Mouse (Mus musculus) liver, embryonic 14.5 days (tissue): ENCODE data around the gene Maco1. TPM values are rescaled to one million over a fixed set of nuclear protein-coding genes. Genes with fewer than 3 reads are reported as not detected.

Experiments
- ATAC-seq: fragments of 200-750 bp; cut with Nextera tagmentation; 2 replicates; pipeline ENCODE4 v1.8.0; 2017; ENCODE audit warnings: moderate number of reproducible peaks, mild to moderate bottlenecking, moderate library complexity; ENCODE audit not compliant: insufficient read depth
- DNase-seq, 3 experiments: peaks; one replicate each; pipeline ENCODE4 v3.0.0-alpha.2; 2012 to 2013; ENCODE audit warnings: low read depth in 3 of 3, low spot score in 3 of 3
- H3K27ac ChIP-seq: fragments of 300-500 bp; sonication (generic); 2 replicates; pipeline ENCODE4 v1.5.1; 2014; ENCODE audit warnings: moderate library complexity, mild to moderate bottlenecking, control low read depth, inconsistent platforms
- H3K27me3 ChIP-seq: fragments of 300-500 bp; sonication (generic); 2 replicates; pipeline ENCODE4 v1.6.1; 2014; ENCODE audit warnings: mild to moderate bottlenecking, low read length, moderate library complexity; ENCODE audit not compliant: control insufficient read depth, insufficient read depth
- H3K36me3 ChIP-seq: fragments of 300-500 bp; sonication (generic); replicated peaks from 2 replicates; pipeline ENCODE4 v1.6.1; 2014; ENCODE audit warnings: low read depth; ENCODE audit not compliant: control insufficient read depth, insufficient read depth
- H3K4me1 ChIP-seq, 2 experiments: fragments of 200-500 bp in 1 of 2; fragments of 300-500 bp in 1 of 2; sonication (generic) in 1 of 2; replicated peaks; 2 replicates each; pipeline ENCODE4 v1.6.1; 2012 to 2014; ENCODE audit warnings: antibody characterized with exemption in 1 of 2, inconsistent platforms in 1 of 2, low read length in 1 of 2; ENCODE audit not compliant: control insufficient read depth in 2 of 2, insufficient read depth in 2 of 2
- H3K4me2 ChIP-seq: fragments of 300-500 bp; sonication (generic); 2 replicates; pipeline ENCODE4 v1.6.1; 2014; ENCODE audit warnings: low read depth, mild to moderate bottlenecking, control low read depth, moderate library complexity
- H3K4me3 ChIP-seq, 2 experiments: fragments of 200-500 bp in 1 of 2; fragments of 300-500 bp in 1 of 2; sonication (generic) in 1 of 2; 2 replicates each; pipeline ENCODE4 v1.5.1; 2012 to 2014; ENCODE audit warnings: low read depth in 2 of 2, low read length in 2 of 2, mild to moderate bottlenecking in 2 of 2, control low read depth in 1 of 2, inconsistent platforms in 1 of 2, moderate library complexity in 1 of 2; ENCODE audit not compliant: insufficient read depth in 1 of 2
- H3K9ac ChIP-seq: fragments of 300-500 bp; sonication (generic); replicated peaks from 2 replicates; pipeline ENCODE4 v1.6.1; 2014; ENCODE audit warnings: mild to moderate bottlenecking, control low read depth, moderate library complexity
- H3K9me3 ChIP-seq: fragments of 300-500 bp; sonication (generic); 2 replicates; pipeline ENCODE4 v1.6.1; 2016; ENCODE audit warnings: low read length, mixed read lengths; ENCODE audit not compliant: control insufficient read depth
- CTCF ChIP-seq: IDR thresholded peaks from 2 replicates; pipeline ENCODE4 v1.5.1; 2016; ENCODE audit warnings: antibody characterized with exemption, low read depth, control low read depth
- EP300 ChIP-seq: IDR thresholded peaks from 2 replicates; pipeline ENCODE4 v1.6.1; 2016; ENCODE audit warnings: antibody characterized with exemption, low read depth
- WGBS: fragments of 180-500 bp; shearing (Covaris S2); extraction: QIAGEN DNeasy Blood & Tissue Kit; methylation state at CpG from one replicate; pipeline ENCODE4 v1.1.7; 2014; ENCODE audit not compliant: insufficient replicate concordance; 5-methylcytosine and 5-hydroxymethylcytosine counted together
- polyA plus RNA-seq, 2 experiments: library from polyadenylated mRNA; depleted of rRNA in 1 of 2; stranded (reverse) in 1 of 2; unstranded in 1 of 2; fragments of >200 nt; fragmentation: Nextera tagmentation in 1 of 2; extraction: Ambion mirVana in 1 of 2; gene quantifications; 2 replicates each; pipeline versions ENCODE4 v1.2.1 to v1.2.3; 2012 to 2014

The Maco1 gene
- polyA plus RNA-seq, 2 experiments, result 9.3 to 13.0 TPM

DNA sequence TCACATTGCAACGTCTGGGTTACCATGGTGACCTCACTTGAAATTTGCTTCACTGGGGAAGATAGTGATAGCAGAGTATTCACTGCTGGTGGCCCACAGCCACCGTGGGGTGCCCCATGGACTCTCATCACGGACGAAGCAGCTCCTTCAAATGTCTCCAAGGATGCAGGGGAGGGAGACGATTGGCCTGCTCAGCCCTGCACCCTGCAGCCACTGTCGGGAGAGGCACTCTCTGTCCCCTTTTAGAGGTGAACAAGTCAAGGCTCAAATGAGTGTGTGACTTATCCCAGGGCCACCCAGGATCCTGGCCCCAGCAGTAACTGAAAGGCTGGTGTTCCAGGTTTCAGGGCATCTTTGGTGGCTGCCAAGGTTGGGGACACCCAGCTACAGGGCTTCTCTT is 61.4 kb downstream of the Maco1 start:
- H3K36me3 ChIP-seq, result no peaks in the 10 kb centered on the region
- H3K9ac ChIP-seq, result no peak overlapping the region
- no peak overlapping the region for H3K27ac ChIP-seq
- H3K4me3 ChIP-seq, result no peak overlapping the region
- no peaks in the 10 kb centered on the region for H3K9me3 ChIP-seq
- ATAC-seq (no peak), DNase-seq (no peak)
- 53% methylated on average over 6 of the region's 6 CpGs for WGBS
- peaks cover 3% of the 10 kb centered on the region in 2 experiments; a peak in 3 of 4 replicates for H3K4me1 ChIP-seq
- TF ChIP-seq EP300 (no peak), CTCF (no peak)
- H3K4me2 ChIP-seq, result no peak overlapping the region
- H3K27me3 ChIP-seq, result no peaks in the 10 kb centered on the region

DNA sequence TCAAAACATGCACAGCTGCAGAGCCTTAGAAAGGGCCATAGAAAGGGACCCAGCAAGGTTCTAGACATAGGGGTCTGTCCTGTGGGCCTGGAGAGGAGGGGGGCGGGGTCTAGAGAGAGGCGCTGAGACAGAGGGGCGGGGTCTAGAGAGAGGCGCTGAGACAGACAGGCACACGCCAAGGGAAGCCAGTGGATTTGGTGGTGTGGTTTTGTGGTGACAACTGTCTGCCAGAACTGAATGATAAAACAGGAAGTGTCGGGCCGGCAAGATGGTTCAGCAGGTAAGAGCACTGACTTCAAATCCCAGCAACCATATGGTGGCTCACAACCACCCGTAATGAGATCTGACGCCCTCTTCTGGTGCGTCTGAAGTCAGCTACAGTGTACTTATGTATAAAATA is 66.2 kb downstream of the Maco1 start:
- no peaks in the 10 kb centered on the region for H3K9me3 ChIP-seq
- TF ChIP-seq EP300 (no peak), CTCF (peak; percentile 17; the same call in 1 of the 2 replicates)

GRCm38 (mm10) chr4:134784701-134785100 is 68.4 kb downstream of the Maco1 start:
- H3K4me3 ChIP-seq, result no peak overlapping the region
- H3K27ac ChIP-seq, result no peak overlapping the region
- H3K9ac ChIP-seq, result no peak overlapping the region
- H3K36me3 ChIP-seq, result no peaks in the 10 kb centered on the region
- H3K4me2 ChIP-seq, result no peak overlapping the region
- no peak for ATAC-seq
- no peak for DNase-seq
- no peaks in the 10 kb centered on the region for H3K27me3 ChIP-seq
- 45% methylated on average over 5 of the region's 5 CpGs for WGBS
- H3K9me3 ChIP-seq, result no peaks in the 10 kb centered on the region
- TF ChIP-seq CTCF, result peak; percentile 69
- no peak for TF ChIP-seq EP300
- H3K4me1 ChIP-seq, result peaks cover 0 to 6% of the 10 kb centered on the region in 2 experiments; a peak in 2 of 4 replicates

More for the DNA sequence above, 66.2 kb downstream of the Maco1 start:
- H3K4me2 ChIP-seq, result no peak overlapping the region
- 10% methylated on average over 10 of the region's 10 CpGs for WGBS
- H3K4me1 ChIP-seq, result peaks cover 0 to 6% of the 10 kb centered on the region in 2 experiments; a peak in 2 of 4 replicates
- DNase-seq, result no peak
- ATAC-seq, result peak; percentile 47; the same call in 1 of the 2 replicates
- no peaks in the 10 kb centered on the region for H3K27me3 ChIP-seq
- no peak overlapping the region for H3K27ac ChIP-seq
- H3K9ac ChIP-seq, result no peak overlapping the region
- no peaks in the 10 kb centered on the region for H3K36me3 ChIP-seq
- H3K4me3 ChIP-seq, result no peak overlapping the region

GRCm38 (mm10) chr4:134779136-134779934 is 73.8 kb downstream of the Maco1 start:
- peaks cover 9 to 17% of the 10 kb centered on the region in 2 experiments for H3K4me1 ChIP-seq
- H3K4me3 ChIP-seq, result no peak overlapping the region
- H3K27me3 ChIP-seq, result no peaks in the 10 kb centered on the region
- H3K36me3 ChIP-seq, result no peaks in the 10 kb centered on the region
- DNase-seq (no peak), ATAC-seq (0 out of 2 replicates have a peak, but pooled peaks have one; percentile 14)
- no peak overlapping the region for H3K27ac ChIP-seq
- H3K9me3 ChIP-seq, result no peaks in the 10 kb centered on the region
- no peak overlapping the region for H3K4me2 ChIP-seq
- TF ChIP-seq CTCF (no peak), EP300 (no peak)
- no peak overlapping the region for H3K9ac ChIP-seq
- WGBS, result 28% methylated on average over 14 of the region's 14 CpGs

DNA sequence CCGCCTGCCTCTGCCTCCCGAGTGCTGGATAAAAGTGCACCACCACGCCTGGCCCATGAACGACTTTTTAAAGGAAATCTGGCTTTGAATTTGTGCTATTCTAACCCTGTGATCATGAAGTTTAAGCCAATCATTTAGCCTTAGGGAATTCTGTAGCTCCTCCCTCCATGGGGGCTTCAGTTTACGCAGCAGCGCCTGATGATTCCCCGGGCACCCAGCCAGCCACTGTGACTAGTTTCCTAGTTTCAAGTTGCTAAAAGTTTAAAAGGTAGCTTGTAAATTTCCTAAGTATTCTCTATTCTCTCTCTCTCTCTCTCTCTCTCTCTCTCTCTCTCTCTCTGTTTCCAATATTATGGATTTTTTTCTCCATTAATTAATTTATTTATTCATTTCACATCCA is 76.9 kb downstream of the Maco1 start:
- no peak overlapping the region for H3K27ac ChIP-seq
- H3K4me3 ChIP-seq, result no peak overlapping the region
- 75% methylated on average over 7 of the region's 7 CpGs for WGBS
- no peak for DNase-seq
- no peak overlapping the region for H3K4me2 ChIP-seq
- H3K36me3 ChIP-seq, result no peaks in the 10 kb centered on the region
- H3K4me1 ChIP-seq, result peaks cover 14 to 33% of the 10 kb centered on the region in 2 experiments
- TF ChIP-seq CTCF (no peak), EP300 (no peak)
- H3K9me3 ChIP-seq, result no peaks in the 10 kb centered on the region
- no peak overlapping the region for H3K9ac ChIP-seq
- ATAC-seq, result no peak
- no peaks in the 10 kb centered on the region for H3K27me3 ChIP-seq
